Mouse (Mus musculus): ENCODE measurements around the gene Olfr1349. TPM values are rescaled to one million over a fixed set of nuclear protein-coding genes. Genes with fewer than 3 reads are reported as not detected.
"Not testable (repeated sequence)": the region's sequence is repeated elsewhere in the genome, so short reads cannot be mapped to it uniquely, and the experiment has no call there.

Gene Olfr1349
- total RNA-seq (2022) = under 1 TPM in 1 of 4 experiments, not detected in 3; 0.11 TPM

- DNase-seq (ENCODE audit: low spot score in 2 of 2) = no peak
Observed at GRCm38 (mm10) chr7:6522850-6523249, at the start of gene Olfr1349. TSS of gene Olfr1349 (minus strand) at chr7:6522950.

GRCm38 (mm10) chr7:6564541-6564940, 41.8 kb upstream of the Olfr1349 start, which contains the start of gene Olfr1350:
TSS of gene Olfr1350 (plus strand) at chr7:6564841.
- DNase-seq (ENCODE audit: low spot score in 2 of 2) = no peak

DNA sequence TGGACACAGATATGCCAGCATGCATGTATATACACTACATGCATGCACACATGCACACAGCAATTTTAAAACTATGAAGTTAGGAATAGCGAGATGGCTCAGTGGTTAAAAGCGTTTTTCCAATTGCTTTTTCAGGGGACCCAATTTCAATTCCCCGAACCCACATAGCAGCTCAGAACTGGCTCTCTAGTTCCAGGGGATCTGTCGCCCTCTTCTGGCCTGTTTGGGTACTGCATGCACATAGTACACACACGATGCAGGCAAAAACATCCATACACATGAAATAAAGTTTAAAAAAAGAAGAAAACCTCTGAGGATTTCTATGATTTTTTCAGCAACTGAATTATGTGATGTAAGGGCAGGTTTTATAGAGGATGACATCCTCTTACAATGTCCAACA, 3.4 kb upstream of the Olfr1349 start:
- no peak for DNase-seq (ENCODE audit: low spot score in 2 of 2)

- no peak for DNase-seq (ENCODE audit: low spot score in 2 of 2)
Observed at GRCm38 (mm10) chr7:6525001-6525400, 2.3 kb upstream of the Olfr1349 start.

DNA sequence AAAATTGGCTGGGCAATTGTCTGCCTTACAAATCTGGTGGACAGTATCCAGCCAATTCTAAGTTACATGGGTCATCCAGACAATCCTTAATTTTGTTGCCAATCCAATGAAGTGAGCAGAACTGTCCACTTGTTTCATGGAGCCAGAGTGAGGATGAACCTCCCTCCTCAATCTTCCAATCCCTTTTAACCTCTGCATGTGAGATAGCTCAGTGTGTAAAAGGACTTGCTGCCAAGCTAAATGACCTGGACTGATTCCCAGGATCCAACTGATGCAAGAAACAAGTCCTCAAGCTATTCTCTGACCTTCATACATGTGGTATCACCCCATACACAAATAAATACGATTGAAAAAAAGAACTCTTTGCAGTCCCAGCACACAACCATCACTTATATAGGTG, 1.1 kb downstream of the Olfr1349 start:
- DNase-seq (ENCODE audit: low spot score in 2 of 2) = no peak

GRCm38 (mm10) chr7:6508648-6509047, 14.1 kb downstream of the Olfr1349 start, which contains the start of gene Olfr1348:
TSS of gene Olfr1348 (minus strand) at chr7:6508748.
- DNase-seq (ENCODE audit: low spot score in 2 of 2) = no peak

GRCm38 (mm10) chr7:6499655-6500054, 23.1 kb downstream of the Olfr1349 start, which contains the start of gene Olfr1347:
TSS of gene Olfr1347 (minus strand) at chr7:6499755.
- no peak for DNase-seq (ENCODE audit: low spot score in 2 of 2)

DNA sequence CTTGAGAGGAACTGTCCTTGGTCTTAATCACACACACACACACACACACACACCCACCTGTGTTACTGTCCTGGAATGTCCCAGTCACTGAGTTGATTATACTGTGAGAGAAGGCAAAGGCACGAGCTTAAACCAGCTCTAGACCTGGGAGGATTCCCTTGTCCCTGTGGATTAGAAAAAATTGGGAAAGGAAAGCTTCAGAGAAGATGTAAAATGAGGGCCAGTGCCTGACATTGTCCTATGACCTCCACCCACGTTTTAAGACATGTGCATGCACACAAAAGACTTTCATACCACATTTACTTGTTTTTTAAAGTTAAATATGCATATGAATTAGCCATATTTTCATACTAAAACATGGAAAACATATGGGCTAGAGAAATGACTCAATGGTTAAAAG, 35.9 kb downstream of the Olfr1349 start, which contains the start of gene Olfr5:
Gene Olfr5, minus strand, starts transcription at position 101 of the 400 bp plus-strand sequence.
- DNase-seq (ENCODE audit: low spot score in 2 of 2) = no peak

DNA sequence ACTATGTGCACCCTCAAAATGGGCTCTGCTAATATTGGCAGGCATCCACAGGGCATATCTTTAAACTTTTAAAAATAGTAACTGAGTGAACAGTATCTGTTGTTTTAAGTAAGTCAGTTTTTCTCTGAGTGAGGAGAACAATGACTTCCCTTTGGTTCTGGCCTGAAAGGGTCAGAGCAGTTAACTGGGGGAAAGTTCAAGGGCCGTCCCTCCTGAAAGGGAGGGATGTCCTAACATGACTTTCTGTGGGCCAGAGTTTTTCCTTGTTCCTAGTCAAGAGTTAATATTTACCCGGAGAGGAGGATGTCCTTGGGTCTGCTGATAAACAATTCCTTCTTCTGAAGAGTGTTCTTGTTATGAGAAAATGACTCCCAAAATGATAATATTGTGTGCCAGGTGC, 45.1 kb downstream of the Olfr1349 start:
- not testable (repeated sequence) for DNase-seq (ENCODE audit: low spot score in 2 of 2)

DNA sequence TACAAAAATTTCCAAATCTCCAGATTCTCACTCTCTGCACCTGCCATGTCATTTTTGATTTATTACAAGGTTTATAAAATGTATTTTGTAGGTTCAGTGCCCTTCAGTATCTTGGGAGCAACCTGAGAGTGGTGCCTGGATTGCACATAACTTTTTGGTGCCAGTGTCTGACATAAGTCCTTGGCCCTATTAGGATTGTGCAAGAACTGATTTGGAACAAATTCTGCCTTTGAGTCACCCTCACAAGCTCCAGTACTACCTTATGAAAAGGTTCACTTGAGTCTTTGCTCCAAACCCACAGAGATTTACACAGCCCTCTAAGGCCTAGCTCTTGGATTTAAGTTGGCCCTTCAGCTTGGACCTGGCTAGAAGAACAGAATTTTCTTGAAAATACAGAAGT, 55.8 kb downstream of the Olfr1349 start, which contains the start of gene Olfr1346:
Gene Olfr1346, plus strand, starts transcription at position 151 of the 400 bp plus-strand sequence.
- no peak for DNase-seq (ENCODE audit: low spot score in 2 of 2)

Other genes starting within 250 kb of the Olfr1349 start
- 10 to 100 TPM; 15.5 to 21.1 (median 18.2) TPM for gene Zfp667, start 236.4 kb downstream of the Olfr1349 start, total RNA-seq (2022)
- 10 to 100 TPM; 10.1 to 14.2 (median 11.1) TPM for gene Zfp583, start 191.7 kb downstream of the Olfr1349 start, total RNA-seq (2022)
- gene Gm3854, start 179.2 kb downstream of the Olfr1349 start, total RNA-seq (2022) = 1 to 10 TPM; 5.8 to 6.8 (median 6.0) TPM
- gene Zfp78, start 159.7 kb downstream of the Olfr1349 start, total RNA-seq (2022) = 1 to 10 TPM; 4.0 to 7.5 (median 6.5) TPM
- gene Zfp28, start 139.7 kb downstream of the Olfr1349 start, total RNA-seq (2022) = 1 to 10 TPM; 8.0 to 9.9 (median 8.4) TPM
- gene Smim17, start 124.2 kb downstream of the Olfr1349 start, total RNA-seq (2022) = 10 to 100 TPM; 20.0 to 22.2 (median 21.4) TPM
- gene Gm20715, start 112.7 kb downstream of the Olfr1349 start, total RNA-seq (2022) = under 1 TPM; 0.18 to 0.53 (median 0.38) TPM
- gene Olfr1344, start 84.3 kb downstream of the Olfr1349 start, total RNA-seq (2022) = 1 to 10 TPM; 1.3 to 2.1 (median 1.5) TPM
- under 1 TPM in 2 of 4 experiments, not detected in 2; 0.07 to 0.12 TPM for gene Olfr1336, start 66.8 kb downstream of the Olfr1349 start, total RNA-seq (2022)
- gene Olfr1346, start 55.8 kb downstream of the Olfr1349 start, total RNA-seq (2022) = under 1 TPM in 1 of 4 experiments, not detected in 3; 0.07 TPM
- gene Olfr5, start 36.0 kb downstream of the Olfr1349 start, total RNA-seq (2022) = not detected
- not detected for gene Olfr1347, start 23.2 kb downstream of the Olfr1349 start, total RNA-seq (2022)
- gene Olfr1348, start 14.2 kb downstream of the Olfr1349 start, total RNA-seq (2022) = not detected
- gene Olfr1350, start 41.9 kb upstream of the Olfr1349 start, total RNA-seq (2022) = not detected
- gene Zim1, start 173.5 kb upstream of the Olfr1349 start, total RNA-seq (2022) = 1 to 10 TPM; 4.4 to 8.8 (median 6.5) TPM
- 100 to 1,000 TPM; 161 to 238 (median 189) TPM for gene Peg3, start 207.5 kb upstream of the Olfr1349 start, total RNA-seq (2022)
- 10 to 100 TPM; 27.6 to 36.3 (median 30.6) TPM for gene Usp29, start 207.6 kb upstream of the Olfr1349 start, total RNA-seq (2022)

All from layer of hippocampus, adult 8-10 months (tissue).